Mouse (Mus musculus) lung, postnatal 0 days (tissue): ENCODE results near the gene Kncn. TPM values are rescaled to one million over a fixed set of nuclear protein-coding genes. Genes with fewer than 3 reads are reported as not detected.

ENCODE experiments used
- ATAC-seq: fragments of 200-750 bp; cut with Nextera tagmentation; 2 replicates; pipeline ENCODE4 v1.8.0; 2017; ENCODE audit warnings: moderate library complexity
- DNase-seq: peaks from one replicate; pipeline ENCODE4 v3.0.0-alpha.2; 2016; ENCODE audit warnings: low spot score
- H3K27ac ChIP-seq: fragments of 300-500 bp; sonication (generic); 2 replicates; pipeline ENCODE4 v1.5.1; 2014; ENCODE audit warnings: antibody characterized with exemption, mild to moderate bottlenecking, low read length, mixed read lengths
- H3K27me3 ChIP-seq: fragments of 300-500 bp; sonication (generic); replicated peaks from 2 replicates; pipeline ENCODE4 v1.6.1; 2014; ENCODE audit warnings: low read length, mixed read lengths; ENCODE audit not compliant: insufficient read depth
- H3K36me3 ChIP-seq: fragments of 300-500 bp; sonication (generic); 2 replicates; pipeline ENCODE4 v1.6.1; 2014; ENCODE audit warnings: low read length, mixed read lengths; ENCODE audit not compliant: insufficient read depth
- H3K4me1 ChIP-seq: fragments of 300-500 bp; sonication (generic); 2 replicates; pipeline ENCODE4 v1.6.1; 2014; ENCODE audit warnings: antibody characterized with exemption, low read depth, low read length, mixed read lengths; ENCODE audit not compliant: insufficient read depth
- H3K4me2 ChIP-seq: fragments of 300-500 bp; sonication (generic); replicated peaks from 2 replicates; pipeline ENCODE4 v1.6.1; 2014; ENCODE audit warnings: low read depth, mild to moderate bottlenecking, low read length, moderate library complexity, mixed read lengths
- H3K4me3 ChIP-seq: fragments of 300-500 bp; sonication (generic); 2 replicates; pipeline ENCODE4 v1.5.1; 2014; ENCODE audit warnings: low read depth, low read length
- H3K9ac ChIP-seq: fragments of 300-500 bp; sonication (generic); replicated peaks from 2 replicates; pipeline ENCODE4 v1.6.1; 2014; ENCODE audit warnings: low read depth, mild to moderate bottlenecking
- H3K9me3 ChIP-seq: fragments of 300-500 bp; sonication (generic); 2 replicates; pipeline ENCODE4 v1.6.1; 2016; ENCODE audit warnings: low read length, mixed read lengths
- CTCF ChIP-seq: IDR thresholded peaks from 2 replicates; pipeline ENCODE4 v1.5.1; 2016; ENCODE audit warnings: antibody characterized with exemption, mild to moderate bottlenecking
- EP300 ChIP-seq: IDR thresholded peaks from 2 replicates; pipeline ENCODE4 v1.6.1; 2016; ENCODE audit warnings: antibody characterized with exemption, mild to moderate bottlenecking, control low read depth
- WGBS: fragments of 180-500 bp; shearing (Covaris S2); extraction: QIAGEN DNeasy Blood & Tissue Kit; methylation state at CpG from one replicate; pipeline ENCODE4 v1.1.7; 2014; 5-methylcytosine and 5-hydroxymethylcytosine counted together
- polyA plus RNA-seq: library from polyadenylated mRNA; unstranded; fragments of >200 nt; fragmentation: Nextera tagmentation; extraction: Ambion mirVana; gene quantifications from 2 replicates; pipeline ENCODE4 v1.2.1, GENCODE M21; 2015

Kncn gene
- polyA plus RNA-seq, 1 experiment from 2014 or later = not detected

DNA sequence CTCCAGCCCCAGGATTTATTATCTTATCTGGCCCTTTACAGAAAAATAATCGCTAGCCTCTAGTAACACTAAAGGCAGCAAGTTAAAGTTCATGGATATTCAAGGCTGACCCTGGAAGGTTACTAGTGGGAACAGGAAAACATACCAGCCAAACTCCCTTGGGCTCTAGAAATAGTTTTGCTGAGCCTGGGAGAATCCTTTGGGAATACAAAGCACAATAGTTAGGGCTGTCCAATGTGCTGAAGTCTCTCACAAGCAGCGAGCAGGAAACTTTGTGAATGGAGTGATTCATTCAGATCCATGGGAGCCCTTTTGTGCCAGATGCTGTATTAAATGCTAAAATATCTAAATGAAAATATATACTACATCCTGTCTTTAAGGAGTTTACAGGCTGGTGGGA, 37.5 kb upstream of the Kncn start:
- Histone ChIP-seq H3K27me3 (no peaks in the 10 kb centered on the region), H3K4me1 (no peaks in the 10 kb centered on the region), H3K36me3 (peaks cover 15% of the 10 kb centered on the region; the same call in 1 of the 2 replicates), H3K27ac (no peak overlapping the region), H3K9ac (no peak overlapping the region), H3K4me2 (no peak overlapping the region), H3K4me3 (no peak overlapping the region), H3K9me3 (no peaks in the 10 kb centered on the region)
- TF ChIP-seq EP300 = no peak
- TF ChIP-seq CTCF = no peak
- ATAC-seq (no peak), DNase-seq (no peak)
- 48% methylated on average over 2 of the region's 2 CpGs for WGBS

GRCm38 (mm10) chr4:115847377-115847776, 36.8 kb upstream of the Kncn start:
- H3K4me3 ChIP-seq = no peak overlapping the region
- WGBS = 28% methylated on average over 5 of the region's 5 CpGs
- no peaks in the 10 kb centered on the region for H3K9me3 ChIP-seq
- peaks cover 15% of the 10 kb centered on the region; the same call in 1 of the 2 replicates for H3K36me3 ChIP-seq
- no peak overlapping the region for H3K4me2 ChIP-seq
- H3K9ac ChIP-seq = no peak overlapping the region
- H3K4me1 ChIP-seq = no peaks in the 10 kb centered on the region
- H3K27me3 ChIP-seq = no peaks in the 10 kb centered on the region
- H3K27ac ChIP-seq = 0 out of 2 replicates have a peak overlapping the region, but pooled peaks have one; percentile 27
- ATAC-seq = peak; percentile 62
- peak; percentile 11; the same call in 1 of the 2 replicates for TF ChIP-seq EP300
- TF ChIP-seq CTCF = peak; percentile 27
- peak; percentile 84 for DNase-seq

DNA sequence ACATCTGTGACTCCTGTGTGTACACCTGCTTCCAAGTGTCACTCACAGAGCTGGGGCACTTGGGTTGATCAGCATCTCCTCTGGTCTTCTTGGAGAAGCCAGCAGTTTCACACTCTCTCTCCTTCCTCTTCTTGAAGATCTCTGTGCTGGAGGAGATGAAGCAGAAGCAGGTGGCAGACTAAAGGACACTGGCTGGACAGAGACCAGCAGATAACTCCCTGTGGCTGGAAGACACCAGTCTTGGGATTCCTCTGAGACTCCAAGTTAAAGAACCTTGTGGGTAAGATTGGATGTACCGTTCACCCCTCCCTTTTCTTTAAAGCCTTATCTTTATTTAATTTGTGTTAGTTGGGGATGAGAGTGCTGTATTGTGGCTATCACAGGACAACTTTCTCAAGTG, 36.1 kb upstream of the Kncn start:
- peak overlapping the region; percentile 27; the same call in 1 of the 2 replicates for H3K27ac ChIP-seq
- H3K4me1 ChIP-seq = no peaks in the 10 kb centered on the region
- 88% methylated on average over 1 of the region's 1 CpGs for WGBS
- no peak overlapping the region for H3K4me3 ChIP-seq
- no peak overlapping the region for H3K9ac ChIP-seq
- TF ChIP-seq EP300 = no peak
- TF ChIP-seq CTCF = no peak
- H3K4me2 ChIP-seq = no peak overlapping the region
- H3K9me3 ChIP-seq = no peaks in the 10 kb centered on the region
- ATAC-seq (no peak), DNase-seq (no peak)
- H3K27me3 ChIP-seq = no peaks in the 10 kb centered on the region
- H3K36me3 ChIP-seq = peaks cover 15% of the 10 kb centered on the region; the same call in 1 of the 2 replicates

- no peak for DNase-seq
- ATAC-seq = no peak; the same call in 1 of the 2 replicates
- no peaks in the 10 kb centered on the region for H3K4me1 ChIP-seq
- H3K4me2 ChIP-seq = no peak overlapping the region
- H3K9me3 ChIP-seq = no peaks in the 10 kb centered on the region
- peaks cover 15% of the 10 kb centered on the region; the same call in 1 of the 2 replicates for H3K36me3 ChIP-seq
- H3K27ac ChIP-seq = no peak overlapping the region
- TF ChIP-seq EP300 (no peak), CTCF (no peak)
- H3K9ac ChIP-seq = no peak overlapping the region
- no peak overlapping the region for H3K4me3 ChIP-seq
- H3K27me3 ChIP-seq = no peaks in the 10 kb centered on the region
- WGBS = 49% methylated on average over 8 of the region's 8 CpGs
Observed at GRCm38 (mm10) chr4:115848990-115849677, 35.1 kb upstream of the Kncn start.

DNA sequence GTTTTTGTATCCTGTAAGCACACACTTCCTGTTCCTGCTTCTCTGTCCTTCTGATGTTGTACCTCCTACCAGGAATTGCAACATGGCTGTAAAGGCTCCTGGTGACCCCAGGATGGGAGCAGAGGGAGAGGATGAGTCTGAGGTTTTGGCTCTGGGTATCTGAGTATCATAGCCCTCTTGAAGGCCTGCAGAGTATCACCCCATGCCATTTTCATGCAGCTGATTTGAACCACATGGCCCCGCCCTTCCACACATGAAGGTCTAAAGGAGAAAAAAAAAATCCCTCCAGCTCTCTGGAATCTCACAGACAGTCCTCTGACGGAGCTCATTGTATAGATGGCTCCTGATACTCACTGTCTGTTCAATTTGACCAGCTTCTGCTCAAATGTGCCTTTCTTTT, 34.1 kb upstream of the Kncn start:
- Histone ChIP-seq H3K9me3 (no peaks in the 10 kb centered on the region), H3K9ac (no peak overlapping the region), H3K36me3 (peaks cover 19% of the 10 kb centered on the region; the same call in 1 of the 2 replicates), H3K27ac (no peak overlapping the region), H3K4me2 (no peak overlapping the region), H3K4me3 (no peak overlapping the region), H3K27me3 (no peaks in the 10 kb centered on the region), H3K4me1 (no peaks in the 10 kb centered on the region)
- DNase-seq (peak; percentile 33), ATAC-seq (no peak)
- TF ChIP-seq CTCF (no peak), EP300 (0 out of 2 replicates have a peak, but pooled peaks have one; percentile 17)
- WGBS = 74% methylated on average over 2 of the region's 2 CpGs

DNA sequence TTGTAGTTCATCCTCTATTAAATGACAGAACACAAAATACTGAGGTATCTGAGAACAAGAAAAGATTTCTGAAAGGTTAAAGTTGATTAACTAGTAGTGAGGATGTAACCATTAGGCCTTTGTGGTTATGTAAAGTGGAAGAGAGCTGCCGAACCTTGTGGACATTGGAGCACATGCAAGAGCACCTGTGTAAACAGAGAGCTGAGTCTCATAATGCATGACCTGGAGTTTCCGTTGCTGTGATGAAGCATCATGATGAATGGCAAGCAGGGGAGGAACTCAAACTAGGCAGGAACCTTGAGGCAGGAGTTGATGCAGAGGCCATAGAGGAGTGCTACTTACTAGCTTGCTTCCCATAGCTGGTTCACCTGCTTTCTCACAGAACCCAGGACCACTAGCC, 33.6 kb upstream of the Kncn start:
- 26% methylated on average over 2 of the region's 2 CpGs for WGBS
- ATAC-seq (no peak), DNase-seq (no peak)

More for the DNA sequence above, 33.6 kb upstream of the Kncn start:
- Histone ChIP-seq H3K9me3 (no peaks in the 10 kb centered on the region), H3K4me1 (no peaks in the 10 kb centered on the region), H3K4me2 (no peak overlapping the region), H3K4me3 (no peak overlapping the region), H3K27me3 (no peaks in the 10 kb centered on the region), H3K27ac (no peak overlapping the region), H3K9ac (no peak overlapping the region), H3K36me3 (peaks cover 19% of the 10 kb centered on the region; the same call in 1 of the 2 replicates)
- no peak for TF ChIP-seq CTCF
- TF ChIP-seq EP300 = no peak
